Mouse (Mus musculus) midbrain, embryonic 14.5 days (tissue): ENCODE data around the gene Dtx3. TPM values are rescaled to one million over a fixed set of nuclear protein-coding genes. Genes with fewer than 3 reads are reported as not detected.

Experiments
- ATAC-seq: fragments of 200-750 bp; cut with Nextera tagmentation; 2 replicates; pipeline ENCODE4 v1.8.0; 2017; ENCODE audit warnings: moderate number of reproducible peaks, moderate library complexity; ENCODE audit not compliant: low FRiP score, low TSS enrichment
- DNase-seq: peaks from one replicate; pipeline ENCODE4 v3.0.0-alpha.2; 2015
- H3K27ac ChIP-seq: fragments of 300-500 bp; sonication (generic); replicated peaks from 2 replicates; pipeline ENCODE4 v1.5.1; 2014; ENCODE audit warnings: mild to moderate bottlenecking, low read depth, low read length, moderate library complexity
- H3K27me3 ChIP-seq: fragments of 300-500 bp; sonication (generic); 2 replicates; pipeline ENCODE4 v1.6.1; 2014; ENCODE audit warnings: low read length, control low read depth, mixed read lengths; ENCODE audit not compliant: control insufficient read depth, insufficient read depth
- H3K36me3 ChIP-seq: fragments of 300-500 bp; sonication (generic); 2 replicates; pipeline ENCODE4 v1.6.1; 2014; ENCODE audit warnings: low read length, control low read depth; ENCODE audit not compliant: control insufficient read depth, insufficient read depth
- H3K4me1 ChIP-seq: fragments of 300-500 bp; sonication (generic); 2 replicates; pipeline ENCODE4 v1.6.1; 2014; ENCODE audit warnings: mild to moderate bottlenecking, antibody characterized with exemption, low read length, control low read depth; ENCODE audit not compliant: control insufficient read depth, insufficient read depth
- H3K4me2 ChIP-seq: fragments of 300-500 bp; sonication (generic); 2 replicates; pipeline ENCODE4 v1.6.1; 2014; ENCODE audit warnings: mild to moderate bottlenecking, low read length, moderate library complexity
- H3K4me3 ChIP-seq: fragments of 300-500 bp; sonication (generic); replicated peaks from 2 replicates; pipeline ENCODE4 v1.5.1; 2014; ENCODE audit warnings: low read depth, low read length
- H3K9ac ChIP-seq: fragments of 300-500 bp; sonication (generic); replicated peaks from 2 replicates; pipeline ENCODE4 v1.6.1; 2014; ENCODE audit warnings: mild to moderate bottlenecking, low read length, moderate library complexity
- H3K9me3 ChIP-seq: fragments of 300-500 bp; sonication (generic); 2 replicates; pipeline ENCODE4 v1.6.1; 2016; ENCODE audit warnings: low read length, control low read depth, mixed read lengths; ENCODE audit not compliant: control insufficient read depth
- WGBS: fragments of 180-500 bp; shearing (Covaris S2); extraction: QIAGEN DNeasy Blood & Tissue Kit; methylation state at CpG from one replicate; pipeline ENCODE4 v1.1.7; 2014; 5-methylcytosine and 5-hydroxymethylcytosine counted together
- polyA plus RNA-seq: library from polyadenylated mRNA; unstranded; fragments of >200 nt; fragmentation: Nextera tagmentation; extraction: Ambion mirVana; gene quantifications from 2 replicates; pipeline ENCODE4 v1.2.1, GENCODE M21; 2014

Dtx3 gene
- polyA plus RNA-seq, 1 experiment from 2014 or later: 244 TPM

GRCm38 (mm10) chr10:127178286-127179027 lies 17.1 kb downstream of the Dtx3 start:
- no peaks in the 10 kb centered on the region for H3K36me3 ChIP-seq
- peak overlapping the region; percentile 38 for H3K4me2 ChIP-seq
- peak overlapping the region; percentile 20 for H3K4me3 ChIP-seq
- ATAC-seq (no peak), DNase-seq (no peak)
- H3K27me3 ChIP-seq: peaks cover 51% of the 10 kb centered on the region
- H3K27ac ChIP-seq: no peak overlapping the region
- H3K9me3 ChIP-seq: no peaks in the 10 kb centered on the region
- peaks cover 9% of the 10 kb centered on the region for H3K4me1 ChIP-seq
- 2% methylated on average over 41 of the region's 41 CpGs for WGBS
- 0 out of 2 replicates have a peak overlapping the region, but pooled peaks have one; percentile 4 for H3K9ac ChIP-seq

- Histone ChIP-seq H3K4me2 (peak overlapping the region; percentile 38), H3K4me1 (peaks cover 8% of the 10 kb centered on the region), H3K27ac (no peak overlapping the region), H3K27me3 (peaks cover 51% of the 10 kb centered on the region), H3K4me3 (peak overlapping the region; percentile 20), H3K9me3 (no peaks in the 10 kb centered on the region), H3K36me3 (no peaks in the 10 kb centered on the region), H3K9ac (no peak overlapping the region)
- ATAC-seq: 0 out of 2 replicates have a peak, but pooled peaks have one; percentile 44
- under 1% methylated on average over 23 of the region's 23 CpGs for WGBS
- peak; percentile 93 for DNase-seq
Measured at GRCm38 (mm10) chr10:127177719-127178118, 17.8 kb downstream of the Dtx3 start.

GRCm38 (mm10) chr10:127177235-127177634 lies 18.3 kb downstream of the Dtx3 start:
- ATAC-seq (no peak), DNase-seq (no peak)
- H3K27me3 ChIP-seq: peaks cover 53% of the 10 kb centered on the region
- peaks cover 8% of the 10 kb centered on the region for H3K4me1 ChIP-seq
- WGBS: 20% methylated on average over 9 of the region's 9 CpGs
- H3K9me3 ChIP-seq: no peaks in the 10 kb centered on the region
- H3K27ac ChIP-seq: no peak overlapping the region
- no peak overlapping the region for H3K4me2 ChIP-seq
- H3K36me3 ChIP-seq: peaks cover 2% of the 10 kb centered on the region; the same call in 1 of the 2 replicates
- H3K4me3 ChIP-seq: no peak overlapping the region
- no peak overlapping the region for H3K9ac ChIP-seq

GRCm38 (mm10) chr10:127176756-127177155 lies 18.8 kb downstream of the Dtx3 start:
- 5% methylated on average over 7 of the region's 7 CpGs for WGBS

GRCm38 (mm10) chr10:127176228-127176627 lies 19.3 kb downstream of the Dtx3 start:
- H3K27me3 ChIP-seq: peaks cover 62% of the 10 kb centered on the region
- H3K36me3 ChIP-seq: peaks cover 10% of the 10 kb centered on the region; the same call in 1 of the 2 replicates
- DNase-seq: no peak
- H3K9me3 ChIP-seq: no peaks in the 10 kb centered on the region
- no peak overlapping the region for H3K4me3 ChIP-seq
- no peak for ATAC-seq
- WGBS: 30% methylated on average over 3 of the region's 3 CpGs
- peaks cover 8% of the 10 kb centered on the region for H3K4me1 ChIP-seq
- no peak overlapping the region for H3K9ac ChIP-seq
- H3K4me2 ChIP-seq: no peak overlapping the region
- no peak overlapping the region for H3K27ac ChIP-seq

More at GRCm38 (mm10) chr10:127176756-127177155, 18.8 kb downstream of the Dtx3 start:
- Histone ChIP-seq H3K9me3 (no peaks in the 10 kb centered on the region), H3K4me1 (peaks cover 8% of the 10 kb centered on the region), H3K4me3 (no peak overlapping the region), H3K27ac (no peak overlapping the region), H3K27me3 (peaks cover 58% of the 10 kb centered on the region), H3K4me2 (no peak overlapping the region), H3K36me3 (peaks cover 7% of the 10 kb centered on the region; the same call in 1 of the 2 replicates), H3K9ac (no peak overlapping the region)
- no peak for DNase-seq
- ATAC-seq: no peak

- H3K27me3 ChIP-seq: peaks cover 67% of the 10 kb centered on the region
- 90% methylated on average over 7 of the region's 7 CpGs for WGBS
- ATAC-seq (no peak), DNase-seq (no peak)
- peaks cover 20% of the 10 kb centered on the region for H3K4me1 ChIP-seq
- H3K9me3 ChIP-seq: no peaks in the 10 kb centered on the region
- H3K4me2 ChIP-seq: no peak overlapping the region
- no peak overlapping the region for H3K27ac ChIP-seq
- H3K4me3 ChIP-seq: no peak overlapping the region
- H3K9ac ChIP-seq: no peak overlapping the region
- peaks cover 10% of the 10 kb centered on the region; the same call in 1 of the 2 replicates for H3K36me3 ChIP-seq
Measured at GRCm38 (mm10) chr10:127174170-127174569, 21.4 kb downstream of the Dtx3 start.

GRCm38 (mm10) chr10:127173148-127174065 lies 22.1 kb downstream of the Dtx3 start:
- DNase-seq (no peak), ATAC-seq (no peak)
- no peak overlapping the region for H3K4me2 ChIP-seq
- peaks cover 67% of the 10 kb centered on the region for H3K27me3 ChIP-seq
- H3K9me3 ChIP-seq: no peaks in the 10 kb centered on the region
- H3K4me3 ChIP-seq: no peak overlapping the region
- H3K27ac ChIP-seq: no peak overlapping the region
- H3K36me3 ChIP-seq: peaks cover 12% of the 10 kb centered on the region; the same call in 1 of the 2 replicates
- 82% methylated on average over 16 of the region's 16 CpGs for WGBS
- H3K4me1 ChIP-seq: peaks cover 20% of the 10 kb centered on the region
- no peak overlapping the region for H3K9ac ChIP-seq

- WGBS: 89% methylated on average over 15 of the region's 15 CpGs
- peaks cover 18% of the 10 kb centered on the region; the same call in 1 of the 2 replicates for H3K36me3 ChIP-seq
- peaks cover 66% of the 10 kb centered on the region for H3K27me3 ChIP-seq
- H3K4me3 ChIP-seq: no peak overlapping the region
- peaks cover 20% of the 10 kb centered on the region for H3K4me1 ChIP-seq
- H3K27ac ChIP-seq: no peak overlapping the region
- DNase-seq: no peak
- no peak overlapping the region for H3K4me2 ChIP-seq
- H3K9ac ChIP-seq: no peak overlapping the region
- no peaks in the 10 kb centered on the region for H3K9me3 ChIP-seq
- no peak for ATAC-seq
Measured at GRCm38 (mm10) chr10:127171631-127172200, 23.8 kb downstream of the Dtx3 start.
